Mouse (Mus musculus) MEL (cell line): ENCODE measurements around the gene Ell. TPM values are rescaled to one million over a fixed set of nuclear protein-coding genes. Genes with fewer than 3 reads are reported as not detected.

Experiments
- DNase-seq: peaks from one replicate; pipeline ENCODE4 v3.0.0; 2011; ENCODE audit warnings: low read depth, low spot score
- H3K27ac ChIP-seq: 2 replicates; pipeline ENCODE4 v1.5.1; 2012; ENCODE audit warnings: low read depth, mild to moderate bottlenecking, control low read depth, low read length, moderate library complexity; ENCODE audit not compliant: control insufficient read depth
- H3K27me3 ChIP-seq, 2 experiments: fragments of 150-350 bp in 1 of 2; sonication (generic) in 1 of 2; 2 replicates each; pipeline ENCODE4 v1.6.1; 2012; ENCODE audit warnings: low read length in 2 of 2, mild to moderate bottlenecking in 2 of 2, improper control_type of control experiment in 1 of 2, moderate library complexity in 1 of 2; ENCODE audit not compliant: insufficient read depth in 2 of 2, control insufficient read depth in 1 of 2
- H3K36me3 ChIP-seq, 2 experiments: 2 replicates each; pipeline ENCODE4 v1.6.1; 2012 to 2014; ENCODE audit warnings: low read length in 2 of 2, improper control_type of control experiment in 1 of 2, inconsistent platforms in 1 of 2, mild to moderate bottlenecking in 1 of 2; ENCODE audit not compliant: insufficient read depth in 2 of 2, control insufficient read depth in 1 of 2
- H3K4me1 ChIP-seq, 2 experiments: fragments of 150-350 bp in 1 of 2; sonication (generic) in 1 of 2; 2 replicates each; pipeline ENCODE4 v1.6.1; 2012; ENCODE audit warnings: low read length in 2 of 2, improper control_type of control experiment in 1 of 2, mild to moderate bottlenecking in 1 of 2; ENCODE audit not compliant: insufficient read depth in 2 of 2, control insufficient read depth in 1 of 2
- H3K4me3 ChIP-seq, 2 experiments: fragments of 150-350 bp in 1 of 2; sonication (generic) in 1 of 2; 2 replicates each; pipeline ENCODE4 v1.5.1; 2012; ENCODE audit warnings: low read depth in 2 of 2, low read length in 2 of 2, mild to moderate bottlenecking in 2 of 2, moderate library complexity in 2 of 2, control low read depth in 1 of 2, improper control_type of control experiment in 1 of 2; ENCODE audit not compliant: control insufficient read depth in 1 of 2, insufficient read depth in 1 of 2
- H3K79me2 ChIP-seq: 2 replicates; pipeline ENCODE4 v1.6.1; 2012; ENCODE audit warnings: mild to moderate bottlenecking, low read length, moderate library complexity; ENCODE audit not compliant: control insufficient read depth, poor library complexity, insufficient read depth
- H3K9ac ChIP-seq: 2 replicates; pipeline ENCODE4 v1.6.1; 2012; ENCODE audit warnings: low read depth, mild to moderate bottlenecking, control low read depth, low read length, moderate library complexity; ENCODE audit not compliant: control insufficient read depth, poor library complexity, severe bottlenecking
- H3K9me3 ChIP-seq: fragments of 150-350 bp; sonication (generic); replicated peaks from 2 replicates; pipeline ENCODE4 v1.6.1; 2012; ENCODE audit warnings: mild to moderate bottlenecking, low read length, improper control_type of control experiment, moderate library complexity; ENCODE audit not compliant: insufficient read depth
- BHLHE40 ChIP-seq: IDR thresholded peaks from 2 replicates; pipeline ENCODE4 v1.6.1; 2012; ENCODE audit warnings: low read depth, mild to moderate bottlenecking, inconsistent platforms, low read length, improper control_type of control experiment, borderline replicate concordance
- CHD1 ChIP-seq: IDR thresholded peaks from 2 replicates; pipeline ENCODE4 v1.6.1; 2012; ENCODE audit warnings: low read depth, mild to moderate bottlenecking, inconsistent platforms, low read length, improper control_type of control experiment
- CHD2 ChIP-seq: IDR thresholded peaks from 2 replicates; pipeline ENCODE4 v1.6.1; 2011; ENCODE audit warnings: low read length, improper control_type of control experiment
- CTCF ChIP-seq, 3 experiments: IDR thresholded peaks in 2 of 3; conservative IDR thresholded peaks in 1 of 3; 2 replicates each; pipeline ENCODE4 v1.5.1; 2011 to 2012; ENCODE audit warnings: low read length in 3 of 3, low read depth in 2 of 3, mild to moderate bottlenecking in 2 of 3, improper control_type of control experiment in 1 of 3, inconsistent platforms in 1 of 3, mixed read lengths in 1 of 3, moderate library complexity in 1 of 3; ENCODE audit not compliant: control insufficient read depth in 1 of 3, insufficient read depth in 1 of 3, poor library complexity in 1 of 3, severe bottlenecking in 1 of 3
- E2F4 ChIP-seq: IDR thresholded peaks from 2 replicates; pipeline ENCODE4 v1.6.1; 2011; ENCODE audit warnings: low read depth, low read length, improper control_type of control experiment, borderline replicate concordance
- EP300 ChIP-seq, 2 experiments: IDR thresholded peaks; 2 replicates each; pipeline ENCODE4 v1.6.1; 2011; ENCODE audit warnings: improper control_type of control experiment in 2 of 2, low read length in 2 of 2, low read depth in 1 of 2, mild to moderate bottlenecking in 1 of 2
- GABPA ChIP-seq: IDR thresholded peaks from 2 replicates; pipeline ENCODE4 v1.6.1; 2012; ENCODE audit warnings: low read depth, mild to moderate bottlenecking, inconsistent platforms, low read length, improper control_type of control experiment, moderate library complexity
- JUND ChIP-seq: IDR thresholded peaks from 2 replicates; pipeline ENCODE4 v1.6.1; 2011; ENCODE audit warnings: low read depth, mild to moderate bottlenecking, improper control_type of control experiment, low read length
- MAFK ChIP-seq: IDR thresholded peaks from 2 replicates; pipeline ENCODE4 v1.6.1; 2011; ENCODE audit warnings: low read depth, mild to moderate bottlenecking, low read length, improper control_type of control experiment, borderline replicate concordance
- MAX ChIP-seq: IDR thresholded peaks from 2 replicates; pipeline ENCODE4 v1.6.1; 2011; ENCODE audit warnings: low read length, improper control_type of control experiment
- MXI1 ChIP-seq: IDR thresholded peaks from 2 replicates; pipeline ENCODE4 v1.6.1; 2011; ENCODE audit warnings: mild to moderate bottlenecking, low read depth, low read length, improper control_type of control experiment
- MYB ChIP-seq: IDR thresholded peaks from 2 replicates; pipeline ENCODE4 v1.6.1; 2011; ENCODE audit warnings: mild to moderate bottlenecking, low read depth, low read length, improper control_type of control experiment
- MYC ChIP-seq: IDR thresholded peaks from 2 replicates; pipeline ENCODE4 v1.6.1; 2011; ENCODE audit warnings: low read depth, mild to moderate bottlenecking, low read length, improper control_type of control experiment, moderate library complexity
- NELFE ChIP-seq: IDR thresholded peaks from 2 replicates; pipeline ENCODE4 v1.6.1; 2011; ENCODE audit warnings: low read depth, low read length, improper control_type of control experiment
- NRF1 ChIP-seq: IDR thresholded peaks from 2 replicates; pipeline ENCODE4 v1.6.1; 2014; ENCODE audit warnings: low read depth, mild to moderate bottlenecking, inconsistent platforms, low read length, improper control_type of control experiment, moderate library complexity; ENCODE audit not compliant: poor library complexity, insufficient read depth, severe bottlenecking
- POLR2A ChIP-seq, 2 experiments: IDR thresholded peaks; 2 replicates each; pipeline ENCODE4 v1.6.1; 2011 to 2012; ENCODE audit warnings: low read length in 2 of 2, mild to moderate bottlenecking in 2 of 2, control low read depth in 1 of 2, improper control_type of control experiment in 1 of 2, low read depth in 1 of 2, moderate library complexity in 1 of 2; ENCODE audit not compliant: control insufficient read depth in 1 of 2, insufficient read depth in 1 of 2, poor library complexity in 1 of 2
- POLR2AphosphoS5 ChIP-seq: IDR thresholded peaks from 2 replicates; pipeline ENCODE4 v1.6.1; 2012; ENCODE audit warnings: low read depth, borderline replicate concordance, mild to moderate bottlenecking, inconsistent platforms, low read length, moderate library complexity, mixed read lengths
- RCOR1 ChIP-seq: IDR thresholded peaks from 2 replicates; pipeline ENCODE4 v1.6.1; 2012; ENCODE audit warnings: low read depth, mild to moderate bottlenecking, inconsistent platforms, low read length, improper control_type of control experiment
- SIN3A ChIP-seq: IDR thresholded peaks from 2 replicates; pipeline ENCODE4 v1.6.1; 2012; ENCODE audit warnings: low read length, improper control_type of control experiment, inconsistent platforms
- SMC3 ChIP-seq: IDR thresholded peaks from 2 replicates; pipeline ENCODE4 v1.6.1; 2011; ENCODE audit warnings: low read depth, low read length, improper control_type of control experiment
- USF1 ChIP-seq: IDR thresholded peaks from 2 replicates; pipeline ENCODE4 v1.6.1; 2014; ENCODE audit warnings: low read depth, mild to moderate bottlenecking, inconsistent platforms, low read length, improper control_type of control experiment, moderate library complexity
- ZC3H11A ChIP-seq: IDR thresholded peaks from 2 replicates; pipeline ENCODE4 v1.6.1; 2012; ENCODE audit warnings: low read depth, mild to moderate bottlenecking, inconsistent platforms, low read length, improper control_type of control experiment
- ZMIZ1 ChIP-seq: IDR thresholded peaks from 2 replicates; pipeline ENCODE4 v1.6.1; 2012; ENCODE audit warnings: low read depth, mild to moderate bottlenecking, inconsistent platforms, low read length, improper control_type of control experiment, moderate library complexity
- polyA plus RNA-seq, 2 experiments: library from polyadenylated mRNA; stranded (reverse) in 1 of 2; unstranded in 1 of 2; fragments of >175 nt in 1 of 2; fragments of >200 nt in 1 of 2; gene quantifications; 2 replicates each; pipeline versions ENCODE4 v1.2.1 to v1.2.4; 2012; ENCODE audit warnings: low replicate concordance in 2 of 2, low read depth in 1 of 2; ENCODE audit not compliant: insufficient read length in 2 of 2, insufficient read depth in 1 of 2, missing spikeins in 1 of 2
- total RNA-seq: library from RNA; depleted of rRNA; stranded (reverse); fragments of 300-350 nt; gene quantifications from 2 replicates; pipeline ENCODE4 v1.2.3, GENCODE M21; 2012

Gene Ell
- total and polyA plus RNA-seq, 3 experiments: 12.4 to 25.9 TPM; not detected in 1

DNA sequence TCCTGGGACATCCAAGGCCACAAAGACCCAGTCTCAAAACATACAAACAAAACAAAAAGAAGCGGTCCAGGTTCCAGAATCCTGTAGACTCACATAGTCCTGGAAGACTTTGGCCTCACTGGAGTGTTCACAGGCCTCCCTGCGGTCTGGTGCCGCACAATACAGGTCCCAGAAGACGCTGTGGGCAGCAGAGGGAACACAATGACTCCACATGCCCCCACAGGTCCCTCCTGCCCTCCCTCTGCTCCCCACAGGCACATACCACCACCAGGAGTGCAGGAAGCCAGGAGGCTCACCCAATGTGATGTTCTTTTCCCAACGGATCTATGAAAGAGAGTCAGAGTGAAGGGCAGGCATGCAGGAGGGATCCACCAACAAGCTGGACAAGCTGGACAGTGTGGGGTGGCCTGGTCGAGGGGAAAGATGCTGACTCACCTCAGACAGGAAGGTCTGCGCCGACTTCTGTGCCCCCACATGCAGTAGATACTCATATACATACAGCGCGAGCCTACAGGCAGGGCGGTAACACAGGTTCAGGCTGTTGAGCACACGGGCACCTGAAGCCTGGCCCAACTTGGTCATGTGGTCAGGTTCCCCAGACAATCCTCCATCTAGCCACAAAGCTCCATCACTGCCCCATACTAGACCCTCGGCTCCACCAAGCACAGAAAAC, 63.0 kb downstream of the Ell start:
- H3K27me3 ChIP-seq: no peaks in the 10 kb centered on the region

DNA sequence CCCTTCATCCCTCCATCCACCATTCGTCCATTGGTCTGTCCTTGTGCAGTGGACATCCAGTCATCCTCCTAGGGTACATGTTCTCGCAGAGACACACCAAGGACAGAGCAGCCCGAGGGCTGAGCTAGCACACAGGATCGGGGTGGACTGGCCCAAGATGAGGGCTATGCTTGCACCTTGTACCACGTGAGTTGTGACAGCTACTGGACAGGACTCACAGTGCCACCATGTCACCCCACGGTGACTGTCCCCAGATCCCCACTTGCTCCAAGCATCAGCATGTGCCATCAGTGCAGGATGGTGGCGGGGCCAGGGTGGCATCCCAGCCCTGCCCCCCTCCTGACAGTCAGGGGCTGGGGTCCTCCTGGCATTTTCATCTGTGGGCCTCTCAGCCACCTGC, 65.3 kb downstream of the Ell start:
- no peak for DNase-seq
- Histone ChIP-seq H3K27me3 (no peaks in the 10 kb centered on the region), H3K27ac (no peak overlapping the region), H3K9me3 (no peaks in the 10 kb centered on the region), H3K4me1 (peaks cover 0 to 4% of the 10 kb centered on the region in 2 experiments; a peak in 2 of 4 replicates), H3K4me3 (no peak overlapping the region), H3K36me3 (no peaks in the 10 kb centered on the region; a peak in 1 of 4 replicates), H3K9ac (no peak overlapping the region), H3K79me2 (peaks cover 24% of the 10 kb centered on the region)
- TF ChIP-seq SIN3A (no peak), MYB (no peak), POLR2A (IDR thresholded peaks at IDR 0.05; ENCODE audit: control insufficient read depth in 1 of 2, insufficient read depth in 1 of 2, low read depth in 1 of 2, low read length in 2 of 2, poor library complexity in 1 of 2) (no peak), SMC3 (no peak), ZMIZ1 (no peak), JUND (no peak), CTCF (IDR thresholded peaks at IDR 0.05 in 2 of 3, conservative IDR thresholded peaks at IDR 0.05 in 1 of 3; ENCODE audit: control insufficient read depth in 1 of 3, insufficient read depth in 1 of 3, low read depth in 2 of 3, low read length in 3 of 3, poor library complexity in 1 of 3, severe bottlenecking in 1 of 3) (no peak), MAFK (no peak), POLR2AphosphoS5 (no peak), GABPA (no peak), BHLHE40 (no peak), NRF1 (no peak), USF1 (no peak), MYC (no peak), NELFE (no peak)

More for the DNA sequence above, 63.0 kb downstream of the Ell start:
- Histone ChIP-seq H3K9me3 (no peaks in the 10 kb centered on the region), H3K27ac (no peak overlapping the region), H3K4me3 (no peak overlapping the region), H3K36me3 (no peaks in the 10 kb centered on the region; a peak in 1 of 4 replicates), H3K9ac (no peak overlapping the region), H3K4me1 (no peaks in the 10 kb centered on the region), H3K79me2 (peaks cover 16% of the 10 kb centered on the region)
- TF ChIP-seq ZMIZ1 (no peak), E2F4 (no peak), RCOR1 (no peak), MAX (no peak), EP300 (IDR thresholded peaks at IDR 0.05; ENCODE audit: low read depth in 1 of 2, low read length in 2 of 2) (no peak), MXI1 (no peak), CHD1 (no peak), ZC3H11A (no peak), NELFE (no peak), SIN3A (no peak), CHD2 (no peak)
- no peak for DNase-seq
